Mouse (Mus musculus) limb, embryonic 11.5 days (tissue): ENCODE measurements around the gene Tmem63b. TPM values are rescaled to one million over a fixed set of nuclear protein-coding genes. Genes with fewer than 3 reads are reported as not detected.

Experiments
- ATAC-seq: fragments of 200-750 bp; cut with Nextera tagmentation; 2 replicates; pipeline ENCODE4 v1.8.0; 2017; ENCODE audit warnings: low read depth; ENCODE audit not compliant: insufficient number of reproducible peaks, low FRiP score, low TSS enrichment
- DNase-seq: peaks from one replicate; pipeline ENCODE4 v3.0.0-alpha.2; 2015; ENCODE audit warnings: low spot score
- H3K27ac ChIP-seq: fragments of 300-500 bp; sonication (generic); replicated peaks from 2 replicates; pipeline ENCODE4 v1.5.1; 2014; ENCODE audit warnings: low read depth, mild to moderate bottlenecking, low read length
- H3K27me3 ChIP-seq: fragments of 300-500 bp; sonication (generic); 2 replicates; pipeline ENCODE4 v1.6.1; 2014; ENCODE audit warnings: mild to moderate bottlenecking, low read length, mixed read lengths; ENCODE audit not compliant: control insufficient read depth, insufficient read depth
- H3K36me3 ChIP-seq: fragments of 300-500 bp; sonication (generic); 2 replicates; pipeline ENCODE4 v1.6.1; 2014; ENCODE audit warnings: mild to moderate bottlenecking, low read length, moderate library complexity, mixed read lengths; ENCODE audit not compliant: control insufficient read depth, insufficient read depth
- H3K4me1 ChIP-seq: fragments of 300-500 bp; sonication (generic); 2 replicates; pipeline ENCODE4 v1.6.1; 2014; ENCODE audit warnings: low read length, mixed read lengths; ENCODE audit not compliant: control insufficient read depth, insufficient read depth
- H3K4me2 ChIP-seq: fragments of 300-500 bp; sonication (generic); 2 replicates; pipeline ENCODE4 v1.6.1; 2014; ENCODE audit warnings: low read depth, mild to moderate bottlenecking, moderate library complexity; ENCODE audit not compliant: severe bottlenecking
- H3K4me3 ChIP-seq: fragments of 300-500 bp; sonication (generic); 2 replicates; pipeline ENCODE4 v1.5.1; 2014; ENCODE audit warnings: low read depth, low read length
- H3K9ac ChIP-seq: fragments of 300-500 bp; sonication (generic); 2 replicates; pipeline ENCODE4 v1.6.1; 2014; ENCODE audit warnings: mild to moderate bottlenecking, low read length
- H3K9me3 ChIP-seq: fragments of 300-500 bp; sonication (generic); 2 replicates; pipeline ENCODE4 v1.6.1; 2016; ENCODE audit warnings: low read length; ENCODE audit not compliant: control insufficient read depth
- WGBS: fragments of 180-500 bp; shearing (Covaris S2); extraction: QIAGEN DNeasy Blood & Tissue Kit; methylation state at CpG from one replicate; pipeline ENCODE4 v1.1.7; 2014; 5-methylcytosine and 5-hydroxymethylcytosine counted together
- polyA plus RNA-seq: library from polyadenylated mRNA; unstranded; fragments of >200 nt; fragmentation: Nextera tagmentation; extraction: Ambion mirVana; gene quantifications from 2 replicates; pipeline ENCODE4 v1.2.1, GENCODE M21; 2014

Gene Tmem63b
- polyA plus RNA-seq, 1 experiment from 2014 or later, result 23.3 TPM

DNA sequence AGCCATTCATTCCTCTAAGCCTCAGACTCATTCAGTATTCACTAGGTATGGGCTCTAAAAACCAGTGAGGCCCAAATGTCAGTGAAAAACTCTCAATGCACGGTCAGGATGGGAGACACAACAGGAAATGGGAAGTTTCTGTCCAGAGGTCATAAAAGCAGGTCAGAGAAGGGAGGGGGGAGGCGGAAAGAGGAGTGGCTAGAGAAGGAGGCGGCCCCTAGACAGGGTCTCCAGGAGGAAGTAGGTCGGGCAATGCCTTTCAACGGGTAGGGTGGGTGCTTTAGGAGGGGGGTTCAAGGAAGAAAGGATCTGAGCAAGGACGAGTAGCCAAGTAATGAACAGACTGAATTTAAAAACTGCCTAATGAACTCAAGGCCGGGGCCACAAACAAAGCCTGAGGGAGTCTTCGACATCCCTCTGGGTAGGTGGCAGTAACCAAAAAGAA lies 67.7 kb downstream of the Tmem63b start:
- Histone ChIP-seq H3K9ac (peak overlapping the region; percentile 39; the same call in 1 of the 2 replicates), H3K27ac (peak overlapping the region; percentile 23; the same call in 1 of the 2 replicates), H3K9me3 (no peaks in the 10 kb centered on the region), H3K36me3 (no peaks in the 10 kb centered on the region), H3K4me1 (peaks cover 6% of the 10 kb centered on the region), H3K4me3 (no peak overlapping the region), H3K27me3 (no peaks in the 10 kb centered on the region), H3K4me2 (peak overlapping the region; percentile 43)
- DNase-seq (peak; percentile 62), ATAC-seq (0 out of 2 replicates have a peak, but pooled peaks have one; percentile 35)
- WGBS, result 8% methylated on average over 8 of the region's 8 CpGs

- no peak overlapping the region for H3K9ac ChIP-seq
- ATAC-seq, result no peak
- 90% methylated on average over 6 of the region's 6 CpGs for WGBS
- H3K27ac ChIP-seq, result no peak overlapping the region
- no peaks in the 10 kb centered on the region for H3K36me3 ChIP-seq
- H3K9me3 ChIP-seq, result no peaks in the 10 kb centered on the region
- no peak for DNase-seq
- H3K27me3 ChIP-seq, result no peaks in the 10 kb centered on the region
- H3K4me3 ChIP-seq, result no peak overlapping the region
- no peak overlapping the region for H3K4me2 ChIP-seq
- H3K4me1 ChIP-seq, result peaks cover 6% of the 10 kb centered on the region
These were observed 69.0 kb downstream of the Tmem63b start for GRCm38 (mm10) chr17:45617655-45618054.

- 77% methylated on average over 3 of the region's 3 CpGs for WGBS
- no peak overlapping the region for H3K27ac ChIP-seq
- H3K4me1 ChIP-seq, result peaks cover 6% of the 10 kb centered on the region
- no peak overlapping the region for H3K9ac ChIP-seq
- no peak overlapping the region for H3K4me2 ChIP-seq
- no peaks in the 10 kb centered on the region for H3K36me3 ChIP-seq
- no peaks in the 10 kb centered on the region for H3K27me3 ChIP-seq
- no peak for DNase-seq
- no peaks in the 10 kb centered on the region for H3K9me3 ChIP-seq
- no peak overlapping the region for H3K4me3 ChIP-seq
- ATAC-seq, result no peak
These were observed 70.0 kb downstream of the Tmem63b start for GRCm38 (mm10) chr17:45616679-45617078.

- Histone ChIP-seq H3K9me3 (no peaks in the 10 kb centered on the region), H3K4me2 (no peak overlapping the region), H3K4me1 (peaks cover 6% of the 10 kb centered on the region), H3K4me3 (no peak overlapping the region), H3K9ac (no peak overlapping the region), H3K27ac (no peak overlapping the region), H3K36me3 (no peaks in the 10 kb centered on the region), H3K27me3 (no peaks in the 10 kb centered on the region)
- no peak for ATAC-seq
- 65% methylated on average over 4 of the region's 4 CpGs for WGBS
- no peak for DNase-seq
These were observed 70.6 kb downstream of the Tmem63b start for GRCm38 (mm10) chr17:45616046-45616650.

DNA sequence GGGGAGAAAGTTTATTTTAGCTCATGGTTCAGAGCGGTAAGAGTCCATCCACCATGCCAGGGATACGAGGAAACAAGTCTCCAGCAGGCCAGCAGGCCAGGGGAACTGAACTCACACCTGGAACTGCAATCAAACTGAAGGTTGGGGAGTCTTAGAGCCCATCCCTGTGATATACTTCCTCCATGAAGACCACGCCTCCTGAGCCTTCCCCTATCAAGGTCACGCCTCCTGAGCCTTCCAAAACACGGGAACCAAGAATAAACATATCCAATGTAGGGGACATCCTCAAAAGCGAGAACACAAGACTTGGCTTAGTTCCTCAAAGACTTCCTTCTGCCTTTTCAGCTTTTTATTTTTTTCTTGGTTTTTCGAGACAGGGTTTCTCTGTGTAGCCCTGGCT lies 73.8 kb downstream of the Tmem63b start:
- WGBS, result 86% methylated on average over 7 of the region's 7 CpGs
- Histone ChIP-seq H3K27ac (no peak overlapping the region), H3K27me3 (no peaks in the 10 kb centered on the region), H3K4me3 (no peak overlapping the region), H3K36me3 (no peaks in the 10 kb centered on the region), H3K9ac (no peak overlapping the region), H3K4me2 (no peak overlapping the region), H3K4me1 (no peaks in the 10 kb centered on the region), H3K9me3 (no peaks in the 10 kb centered on the region)
- ATAC-seq (no peak), DNase-seq (no peak)

DNA sequence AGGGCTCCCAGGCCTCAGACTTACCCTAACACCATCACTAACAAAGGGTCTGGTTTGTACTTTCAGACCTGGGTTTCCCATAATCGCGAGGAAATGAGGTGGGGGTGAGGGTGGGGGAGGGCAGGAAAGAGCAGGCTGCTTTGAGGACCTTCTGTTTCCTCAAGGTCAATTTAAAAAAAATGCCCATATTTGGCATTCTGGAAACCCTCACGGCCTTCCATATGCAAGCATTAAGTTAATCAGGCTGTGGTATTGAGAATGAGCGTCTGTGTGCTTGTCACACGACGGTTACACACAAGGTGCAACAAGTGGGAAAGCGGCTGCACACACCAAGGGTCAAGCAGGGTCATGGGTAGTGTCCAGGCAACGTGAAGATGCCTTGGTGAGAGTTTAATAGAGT lies 74.7 kb downstream of the Tmem63b start:
- no peak overlapping the region for H3K4me2 ChIP-seq
- no peaks in the 10 kb centered on the region for H3K9me3 ChIP-seq
- H3K27ac ChIP-seq, result no peak overlapping the region
- H3K9ac ChIP-seq, result no peak overlapping the region
- no peaks in the 10 kb centered on the region for H3K36me3 ChIP-seq
- H3K27me3 ChIP-seq, result no peaks in the 10 kb centered on the region
- WGBS, result 71% methylated on average over 8 of the region's 8 CpGs
- DNase-seq (no peak), ATAC-seq (no peak)
- no peaks in the 10 kb centered on the region for H3K4me1 ChIP-seq
- H3K4me3 ChIP-seq, result no peak overlapping the region

Other genes with a start within 250 kb of the Tmem63b start
- 0.44 and 0.77 TPM in 2 replicates for gene Spats1, start 211.5 kb downstream of the Tmem63b start, polyA plus RNA-seq
- gene Aars2, start 180.1 kb downstream of the Tmem63b start, polyA plus RNA-seq, result 18.4 and 21.0 TPM in 2 replicates
- gene Tcte1, start 163.5 kb downstream of the Tmem63b start, polyA plus RNA-seq, result 0.87 and 1.3 TPM in 2 replicates
- gene Tmem151b, start 137.2 kb downstream of the Tmem63b start, polyA plus RNA-seq, result 5.2 and 5.7 TPM in 2 replicates
- gene Nfkbie, start 131.2 kb downstream of the Tmem63b start, polyA plus RNA-seq, result 5.6 and 6.2 TPM in 2 replicates
- gene Slc35b2, start 123.0 kb downstream of the Tmem63b start, polyA plus RNA-seq, result 90.5 and 92.0 TPM in 2 replicates
- gene Hsp90ab1, start 113.6 kb downstream of the Tmem63b start, polyA plus RNA-seq, result 1,903 and 1,914 TPM in 2 replicates
- gene Slc29a1, start 87.3 kb downstream of the Tmem63b start, polyA plus RNA-seq, result 38.9 and 41.4 TPM in 2 replicates
- gene Mymx, start 84.8 kb downstream of the Tmem63b start, polyA plus RNA-seq, result 4.8 and 7.0 TPM in 2 replicates
- gene Capn11, start 27.6 kb downstream of the Tmem63b start, polyA plus RNA-seq, result 0.26 and 0.81 TPM in 2 replicates
- 146 and 154 TPM in 2 replicates for gene Mrpl14, start 583 bp downstream of the Tmem63b start, polyA plus RNA-seq
- gene 1600014C23Rik, start 46.9 kb upstream of the Tmem63b start, polyA plus RNA-seq, result not detected in 2 replicates